Mouse (Mus musculus) neural tube, embryonic 10.5 days (tissue): Measurements from ENCODE around the gene Nap1l2.
"Not testable (repeated sequence)": the region's sequence is repeated elsewhere in the genome, so short reads cannot be mapped to it uniquely, and the experiment has no call there.

ENCODE experiments used
- DNase-seq: peaks from one replicate; pipeline ENCODE4 v3.0.0-alpha.2; 2017; ENCODE audit warnings: low spot score; ENCODE audit errors: extremely low spot score

Nap1l2 gene

GRCm38 (mm10) chrX:103186431-103186786 lies at the start of gene Nap1l2:
TSS of gene Nap1l2 (minus strand) at chrX:103186640.
- DNase-seq = no peak

GRCm38 (mm10) chrX:103215251-103215650 lies 28.8 kb upstream of the Nap1l2 start:
- no peak for DNase-seq

GRCm38 (mm10) chrX:103186829-103187228 lies 389 bp upstream of the Nap1l2 start:
- DNase-seq = no peak

GRCm38 (mm10) chrX:103185781-103186430 lies 534 bp downstream of the Nap1l2 start:
- peak; percentile 47 for DNase-seq

- no peak for DNase-seq
Observed at GRCm38 (mm10) chrX:103183536-103183935, 2.9 kb downstream of the Nap1l2 start.

- DNase-seq = no peak
Observed at GRCm38 (mm10) chrX:103179771-103180558, 6.5 kb downstream of the Nap1l2 start.

- not testable (repeated sequence) for DNase-seq
Observed at GRCm38 (mm10) chrX:103164948-103165605, 21.4 kb downstream of the Nap1l2 start.

- no peak for DNase-seq
Observed at GRCm38 (mm10) chrX:103156134-103156533, 30.3 kb downstream of the Nap1l2 start.

GRCm38 (mm10) chrX:103138549-103138948 lies 47.9 kb downstream of the Nap1l2 start:
- DNase-seq = no peak
